Mouse (Mus musculus): ENCODE measurements around the gene Dnaaf3.

Gene Dnaaf3

DNA sequence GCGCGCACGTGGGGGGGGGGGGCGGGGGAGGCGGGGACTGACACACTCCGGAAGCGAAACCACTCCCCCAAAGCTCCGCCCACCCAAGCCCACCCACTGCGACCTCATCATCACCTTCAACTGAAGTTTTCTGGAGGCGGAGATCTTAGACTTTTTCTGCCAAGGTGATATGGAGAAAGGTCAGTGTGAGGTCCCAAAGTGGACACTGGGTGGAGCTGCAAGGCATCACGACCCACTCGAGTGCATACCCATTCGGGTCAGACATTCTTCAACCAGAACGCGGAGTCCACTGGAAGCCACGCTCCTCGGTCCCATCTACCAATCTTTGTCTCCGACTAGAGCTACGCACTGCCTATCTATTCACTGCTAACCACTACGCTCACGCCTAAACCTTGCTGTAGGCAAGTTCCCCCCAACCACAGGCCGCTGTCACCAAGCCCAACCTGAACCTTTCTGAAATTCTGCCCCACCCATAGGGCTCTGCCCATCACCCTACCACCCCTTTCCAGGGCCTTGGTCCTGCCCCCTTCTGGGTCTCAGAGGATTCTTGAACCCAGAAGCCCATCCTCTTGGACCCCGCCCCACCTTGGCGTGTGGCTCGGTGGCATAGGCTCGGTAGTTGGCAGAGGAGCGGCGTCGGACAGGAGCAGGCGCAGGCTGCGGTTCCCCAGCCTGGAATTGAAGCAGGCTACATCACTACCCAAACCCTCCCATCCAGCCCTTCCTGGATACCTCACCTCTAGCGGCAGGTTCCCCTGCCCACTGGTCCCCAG lies 10.8 kb downstream of the Dnaaf3 start:
- DNase-seq: peak; percentile 25 to 43

DNA sequence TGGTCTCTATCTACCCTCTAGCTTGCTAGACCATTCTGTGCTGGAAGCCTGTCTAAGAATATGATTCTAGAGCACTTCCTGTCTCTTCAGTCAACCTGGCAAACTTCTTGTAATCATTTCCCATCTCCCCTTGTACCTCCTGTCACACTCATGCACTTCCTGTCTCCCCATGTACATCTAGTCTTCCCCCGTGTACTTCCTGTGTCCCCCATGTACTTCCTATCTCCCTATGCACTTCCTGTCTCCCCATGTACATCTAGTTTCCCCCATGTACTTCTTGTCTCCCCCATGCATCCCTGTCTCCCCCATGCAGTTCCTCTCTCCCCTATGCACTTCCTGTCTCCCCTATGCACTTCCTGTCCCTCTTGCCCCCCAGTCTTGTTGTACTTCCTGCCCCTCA lies 13.8 kb downstream of the Dnaaf3 start:
- DNase-seq: no peak

- no peak for DNase-seq
Measured at GRCm38 (mm10) chr7:4516332-4517050, 15.8 kb downstream of the Dnaaf3 start, which contains the start of gene Tnnt1. TSS of gene Tnnt1 (minus strand) at chr7:4516382.

GRCm38 (mm10) chr7:4515853-4516252 lies 16.4 kb downstream of the Dnaaf3 start:
- DNase-seq: no peak

GRCm38 (mm10) chr7:4513829-4514712 lies 18.2 kb downstream of the Dnaaf3 start:
- DNase-seq: no peak

- DNase-seq: peak; percentile 26 to 33
Measured at GRCm38 (mm10) chr7:4513236-4513635, 19.0 kb downstream of the Dnaaf3 start.

GRCm38 (mm10) chr7:4511489-4512224 lies 20.6 kb downstream of the Dnaaf3 start:
- no peak for DNase-seq

GRCm38 (mm10) chr7:4509863-4510608 lies 22.2 kb downstream of the Dnaaf3 start:
- DNase-seq: peak; percentile 66 to 83

- DNase-seq: no peak
Measured at GRCm38 (mm10) chr7:4508739-4509116, 23.5 kb downstream of the Dnaaf3 start.

DNA sequence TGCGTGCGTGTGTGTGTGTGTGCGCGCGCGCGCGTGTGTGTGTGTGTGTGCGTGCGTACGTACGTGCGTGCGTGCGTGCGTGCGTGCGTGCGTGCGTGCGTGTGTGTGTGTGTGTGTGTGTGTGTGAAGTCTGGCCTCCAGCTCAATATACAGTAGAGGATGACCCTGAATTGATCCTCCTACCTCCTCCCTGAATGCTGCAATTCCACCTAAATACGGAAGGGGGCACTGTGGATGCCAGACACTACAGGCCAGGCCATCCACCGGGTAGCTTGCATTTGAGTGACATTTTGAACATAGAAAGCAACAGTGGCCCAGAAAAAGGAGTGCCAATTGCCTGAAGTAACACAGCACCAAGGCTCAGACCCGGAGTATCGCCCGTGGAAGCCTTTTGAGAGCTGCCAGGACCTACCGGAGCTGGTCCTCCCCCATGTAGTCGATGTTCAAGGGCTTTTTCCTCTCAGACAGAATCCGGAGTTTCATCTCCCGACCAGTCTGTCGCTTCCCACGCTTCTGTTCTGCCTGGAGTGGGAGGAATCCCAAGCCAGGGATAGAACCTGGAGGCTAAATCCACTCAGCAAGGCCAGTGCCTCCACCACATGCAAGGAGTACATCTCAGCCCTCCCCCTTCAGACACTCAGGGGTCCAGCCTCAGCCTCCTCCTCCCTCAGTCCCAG lies 24.1 kb downstream of the Dnaaf3 start:
- DNase-seq: no peak

DNA sequence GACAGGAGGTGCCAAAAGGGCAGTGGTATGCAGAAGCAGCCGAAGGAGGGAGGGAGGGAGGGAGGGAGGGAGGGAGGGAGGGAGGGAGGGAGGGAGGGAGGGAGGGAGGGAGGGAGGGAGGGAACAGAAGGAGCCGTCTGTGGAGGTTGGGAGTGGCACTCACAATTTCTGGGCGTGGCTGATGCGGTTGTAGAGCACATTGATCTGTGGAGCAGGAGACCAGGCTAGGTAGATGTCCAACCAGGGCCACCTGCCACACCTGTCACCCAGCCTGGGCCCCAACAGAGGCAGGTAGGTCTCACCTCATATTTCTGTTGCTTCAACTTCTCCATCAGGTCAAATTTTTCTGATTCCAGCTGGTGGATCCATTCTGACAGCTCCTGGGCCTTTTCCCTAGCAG lies 25.0 kb downstream of the Dnaaf3 start:
- no peak for DNase-seq

GRCm38 (mm10) chr7:4504646-4505435 lies 27.4 kb downstream of the Dnaaf3 start:
- DNase-seq: no peak

GRCm38 (mm10) chr7:4503858-4504257 lies 28.4 kb downstream of the Dnaaf3 start:
- no peak for DNase-seq

DNA sequence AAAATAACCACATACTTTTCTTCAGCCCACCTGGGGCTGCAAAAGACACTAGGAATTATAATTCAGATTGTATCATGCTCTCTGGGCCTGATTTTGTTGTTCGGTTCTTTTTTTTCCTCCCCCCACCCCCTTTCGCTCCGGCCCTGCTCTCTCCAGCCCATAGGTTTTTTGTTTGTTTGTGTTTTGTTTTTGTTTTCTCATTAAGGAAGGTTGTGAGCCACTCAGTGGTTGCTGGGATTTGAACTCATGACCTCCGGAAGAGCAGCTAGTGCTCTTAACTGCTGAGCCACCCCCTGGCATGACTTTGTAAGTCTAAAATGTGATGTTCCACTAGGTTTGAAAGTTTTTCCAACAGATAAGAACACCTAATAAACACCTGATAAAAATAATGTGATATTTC lies 29.2 kb downstream of the Dnaaf3 start:
- no peak for DNase-seq

DNA sequence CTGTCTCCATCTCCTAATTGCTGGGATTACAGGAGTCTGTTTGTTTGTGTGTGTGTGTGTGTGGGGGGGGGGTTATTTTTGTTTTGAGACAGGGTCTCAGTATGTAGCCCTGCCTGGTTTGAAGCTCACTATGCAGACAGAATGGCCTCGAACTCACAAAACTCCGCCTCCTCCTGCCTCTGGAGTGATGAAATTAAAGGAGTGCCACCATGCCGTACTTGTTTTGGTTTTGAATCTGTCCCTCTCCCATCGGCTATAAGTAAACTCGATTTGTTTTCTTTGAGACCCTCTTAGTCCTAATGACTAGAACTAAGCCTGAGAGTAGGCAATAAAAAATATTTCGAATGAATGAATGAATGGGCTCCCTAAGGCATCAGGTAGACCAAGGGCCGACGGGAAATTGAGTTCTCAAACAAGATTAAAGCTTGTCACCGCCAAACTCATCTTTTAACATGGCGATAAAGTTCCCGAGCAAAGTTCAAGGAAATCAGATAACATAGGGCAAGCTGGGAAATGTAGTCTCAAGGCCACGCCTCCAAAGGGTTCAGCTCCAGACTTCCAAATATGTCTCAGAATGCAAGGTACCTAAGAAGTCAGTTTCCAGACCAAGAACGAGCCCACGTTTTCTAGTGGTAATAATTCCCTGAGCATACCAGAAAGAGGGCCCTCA lies 29.7 kb downstream of the Dnaaf3 start:
- DNase-seq: no peak

DNA sequence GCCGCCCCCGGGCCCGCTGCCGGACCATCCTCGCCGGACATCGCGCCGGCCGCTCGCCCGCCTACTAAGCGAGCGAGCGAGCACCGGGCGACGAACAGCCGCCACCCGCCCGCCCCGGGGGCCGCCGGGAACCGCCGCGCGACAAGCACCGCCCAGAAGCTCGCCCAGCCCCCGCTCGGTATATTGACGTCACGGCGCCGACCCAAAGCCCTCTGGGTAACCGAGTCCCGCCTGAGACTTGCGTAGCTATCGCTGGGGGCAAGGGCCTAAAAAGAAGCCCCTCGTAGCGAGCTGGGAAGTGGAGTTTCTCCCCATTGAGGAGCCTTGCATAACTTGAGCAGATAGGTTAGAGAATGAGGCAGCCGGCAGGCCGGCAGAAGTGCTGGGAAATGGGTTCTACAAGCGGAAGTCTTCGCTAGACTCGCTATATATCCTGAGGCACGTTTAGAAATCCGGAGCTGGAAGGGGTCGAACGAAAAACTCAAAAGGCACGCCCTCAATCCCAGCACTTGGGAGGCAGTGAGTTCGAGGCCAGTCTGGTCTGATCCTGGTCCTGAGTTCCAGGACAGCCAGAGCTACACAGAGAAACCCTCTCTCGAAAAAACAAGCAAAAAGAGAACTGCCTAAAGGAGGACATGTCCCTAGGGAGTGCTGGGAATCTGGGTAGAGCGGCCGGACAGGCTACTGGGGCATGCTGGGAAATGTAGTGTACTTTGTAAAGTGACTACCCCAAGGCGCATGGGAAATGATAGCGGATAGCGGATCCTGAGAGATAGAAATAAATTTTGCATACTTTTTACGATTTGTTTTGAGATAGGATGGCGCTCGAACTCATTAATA lies 30.5 kb downstream of the Dnaaf3 start, which contains the start of gene Ppp1r12c:
Gene Ppp1r12c, minus strand, starts transcription at position 123 of the 840 bp plus-strand sequence.
- peak; percentile 94 for DNase-seq

DNA sequence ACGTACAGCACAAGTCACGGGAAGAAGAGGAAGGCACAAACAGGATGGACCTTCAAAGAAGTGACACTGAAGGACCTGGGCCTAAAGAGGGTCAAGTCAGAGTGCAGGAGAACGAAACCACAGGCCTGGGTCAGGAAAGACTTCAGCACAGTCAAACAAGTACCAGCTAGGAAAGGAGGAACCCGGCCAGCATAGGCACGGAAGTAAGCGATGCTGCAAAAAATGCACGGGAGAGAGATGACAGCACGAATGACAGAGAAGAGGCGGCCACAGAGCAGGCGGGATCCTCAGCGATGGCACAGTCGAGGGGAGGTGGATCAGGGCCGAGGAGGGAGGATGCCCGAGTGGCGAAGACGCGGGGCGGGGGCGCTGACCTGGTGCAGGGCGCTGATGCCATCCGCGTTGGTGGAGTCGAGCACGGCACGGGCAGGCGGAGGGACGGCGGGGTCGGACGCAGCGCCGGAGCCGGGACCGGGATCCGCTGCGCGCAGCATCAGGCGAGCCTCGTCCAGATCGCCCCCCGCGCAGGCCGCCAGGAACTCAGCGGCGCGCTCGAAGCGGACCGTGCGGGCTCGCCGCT lies 31.3 kb downstream of the Dnaaf3 start:
- DNase-seq: peak; percentile 47 to 68

GRCm38 (mm10) chr7:4499034-4499433 lies 33.2 kb downstream of the Dnaaf3 start:
- no peak for DNase-seq
